Mouse (Mus musculus) olfactory bulb, adult 2 months (tissue): ENCODE measurements around the gene Prr18.

Source experiments
- CTCF ChIP-seq: fragments of 200-500 bp; IDR thresholded peaks from 2 replicates; pipeline ENCODE4 v1.5.1; 2012; ENCODE audit warnings: low read depth, mild to moderate bottlenecking, low read length, moderate library complexity; ENCODE audit not compliant: insufficient read depth
- POLR2A ChIP-seq: fragments of 200-500 bp; IDR thresholded peaks from 2 replicates; pipeline ENCODE4 v1.6.1; 2012; ENCODE audit warnings: mild to moderate bottlenecking, low read depth, low read length, moderate library complexity; ENCODE audit not compliant: insufficient read depth

DNA sequence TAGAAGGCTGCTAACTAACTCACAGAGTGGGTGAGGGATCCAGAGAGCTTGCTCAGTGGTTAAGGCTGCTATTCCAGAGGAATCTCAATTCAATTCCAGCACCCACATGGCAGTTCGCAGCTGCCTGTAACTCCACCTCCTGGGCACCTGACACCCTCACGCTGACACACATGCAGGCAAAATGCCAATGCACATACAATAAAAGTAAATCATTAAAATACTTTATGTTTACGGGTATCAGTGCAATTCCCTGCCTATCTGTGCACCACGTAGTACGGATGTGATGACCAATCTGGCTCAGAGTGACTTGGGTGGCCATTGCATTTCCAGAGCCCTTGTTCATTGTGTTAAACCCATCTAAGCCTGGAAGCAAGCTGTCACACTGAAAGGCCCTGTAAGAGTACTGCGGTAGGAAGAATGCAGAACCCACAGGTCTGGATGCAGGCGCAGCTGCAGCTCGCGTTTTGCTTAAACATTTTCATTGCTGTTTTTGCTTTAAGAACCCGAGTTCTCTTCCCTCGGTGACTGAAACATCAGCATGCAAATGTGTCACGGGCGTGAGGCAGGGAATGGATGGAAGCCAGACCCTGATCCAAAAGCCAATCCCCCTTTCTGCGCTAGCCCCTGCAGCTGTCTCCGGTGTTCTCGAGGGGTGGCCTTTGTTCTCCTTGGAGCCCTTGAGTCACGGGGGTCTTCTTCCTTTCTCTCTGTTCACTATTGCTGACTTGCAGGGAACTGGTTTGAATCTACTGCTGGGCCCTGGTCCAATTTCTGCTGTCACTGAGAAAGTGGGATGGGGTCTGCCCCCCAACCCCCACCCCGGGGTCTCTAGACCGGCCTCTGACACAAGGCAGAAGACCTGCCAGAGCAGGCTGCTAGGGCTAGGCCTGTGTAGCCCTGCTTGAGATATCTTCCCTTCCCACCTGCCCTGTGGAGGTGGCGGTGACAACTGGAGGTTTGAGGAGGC lies 30.5 kb downstream of the Prr18 start:
- TF ChIP-seq CTCF (no peak), POLR2A (no peak)
